Mouse (Mus musculus): ENCODE measurements around the gene Trim45. TPM values are rescaled to one million over a fixed set of nuclear protein-coding genes. Genes with fewer than 3 reads are reported as not detected.
A peak's percentile ranks its signal among the peaks of the same experiment; 100 is the strongest.

Trim45 gene
- polyA plus RNA-seq, 1 experiment from 2014 or later = 5.3 TPM

DNA sequence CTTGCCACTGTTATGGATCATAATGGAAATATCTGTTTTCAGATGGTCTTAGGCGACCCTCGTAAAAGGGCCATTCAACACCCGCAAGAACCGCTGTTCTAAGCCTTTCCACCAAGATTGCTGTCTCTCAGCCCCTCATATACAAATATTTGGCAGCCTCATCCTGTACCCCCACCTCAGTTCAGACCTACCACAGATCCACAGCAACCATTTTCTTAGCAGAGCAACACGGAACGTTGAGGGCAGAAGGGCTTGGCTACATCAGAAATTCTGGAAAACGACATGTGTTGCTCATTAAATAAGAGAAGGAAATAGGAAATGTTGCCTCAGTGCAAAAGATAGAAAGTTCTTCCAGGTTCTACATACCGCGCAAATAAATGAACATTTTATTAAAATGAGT, 11.0 kb upstream of the Trim45 start:
- no peak for DNase-seq (ENCODE audit: extremely low spot score, low spot score)
- Histone ChIP-seq H3K36me3 (replicated peaks) (no peaks in the 10 kb centered on the region), H3K27ac (no peak overlapping the region)

DNA sequence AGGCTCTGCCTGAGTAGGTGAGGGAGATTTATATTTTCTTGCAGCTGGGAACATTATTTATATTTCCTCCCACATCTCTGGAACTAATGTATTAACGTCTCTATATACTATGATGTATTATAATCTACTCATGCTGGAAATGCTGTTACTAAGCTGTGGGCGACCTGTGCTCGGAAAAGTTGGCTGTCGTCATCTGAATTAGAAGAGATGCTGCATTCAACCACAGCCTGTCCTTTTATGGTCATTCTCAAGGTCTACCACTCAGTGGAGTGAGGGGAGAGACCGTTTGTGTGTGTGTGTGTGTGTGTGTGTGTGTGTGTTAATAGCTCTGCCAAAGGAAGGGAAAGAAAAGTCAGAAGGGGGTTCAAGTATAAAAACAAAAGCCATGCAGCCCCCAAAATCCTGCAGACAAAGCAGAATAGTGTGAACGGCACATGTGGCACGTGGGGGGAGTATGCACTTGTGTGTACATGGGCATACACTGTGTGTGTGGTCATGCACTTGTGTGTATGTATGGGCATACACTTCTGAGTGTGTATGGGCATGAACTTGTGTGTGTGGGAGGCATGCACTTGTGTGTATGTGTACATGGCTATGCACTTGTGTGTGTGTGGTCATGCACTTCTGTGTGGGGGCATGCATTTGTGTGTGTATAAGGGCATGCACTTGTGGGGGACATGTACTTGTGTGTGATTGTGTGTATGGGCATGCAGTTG, 10.3 kb upstream of the Trim45 start:
- 87% methylated on average over 7 of the region's 7 CpGs for WGBS

More for the DNA sequence above, 11.0 kb upstream of the Trim45 start:
- 87% methylated on average over 9 of the region's 9 CpGs for WGBS
- Histone ChIP-seq H3K9me3 (no peaks in the 10 kb centered on the region), H3K27me3 (ENCODE audit: poor library complexity, severe bottlenecking) (no peaks in the 10 kb centered on the region), H3K4me1 (no peaks in the 10 kb centered on the region), H3K4me3 (no peak overlapping the region)

GRCm38 (mm10) chr3:100916844-100917243, 5.2 kb upstream of the Trim45 start:
- H3K36me3 ChIP-seq (replicated peaks) = no peaks in the 10 kb centered on the region
- no peaks in the 10 kb centered on the region for H3K27me3 ChIP-seq (ENCODE audit: poor library complexity, severe bottlenecking)
- H3K9me3 ChIP-seq = no peaks in the 10 kb centered on the region
- H3K4me1 ChIP-seq = peaks cover 9% of the 10 kb centered on the region
- no peak for DNase-seq (ENCODE audit: extremely low spot score, low spot score)
- H3K4me3 ChIP-seq = no peak overlapping the region
- 32% methylated on average over 7 of the region's 7 CpGs for WGBS
- no peak overlapping the region for H3K27ac ChIP-seq

More for the DNA sequence above, 10.3 kb upstream of the Trim45 start:
- no peak overlapping the region for H3K4me3 ChIP-seq
- no peaks in the 10 kb centered on the region for H3K27me3 ChIP-seq (ENCODE audit: poor library complexity, severe bottlenecking)
- H3K9me3 ChIP-seq = no peaks in the 10 kb centered on the region
- no peak overlapping the region for H3K27ac ChIP-seq
- H3K4me1 ChIP-seq = no peaks in the 10 kb centered on the region
- H3K36me3 ChIP-seq (replicated peaks) = no peaks in the 10 kb centered on the region
- DNase-seq (ENCODE audit: extremely low spot score, low spot score) = no peak

GRCm38 (mm10) chr3:100920611-100921140, 1.3 kb upstream of the Trim45 start:
- 79% methylated on average over 9 of the region's 9 CpGs for WGBS
- peak overlapping the region; percentile 69 for H3K4me3 ChIP-seq

GRCm38 (mm10) chr3:100922506-100923375, 739 bp downstream of the Trim45 start:
- Histone ChIP-seq H3K9me3 (no peaks in the 10 kb centered on the region), H3K4me1 (peaks cover 50% of the 10 kb centered on the region), H3K36me3 (replicated peaks) (peaks cover 18% of the 10 kb centered on the region), H3K4me3 (peak overlapping the region; percentile 69), H3K27ac (peak overlapping the region; percentile 93), H3K27me3 (ENCODE audit: poor library complexity, severe bottlenecking) (no peaks in the 10 kb centered on the region)
- DNase-seq (ENCODE audit: extremely low spot score, low spot score) = no peak
- 40% methylated on average over 28 of the region's 28 CpGs for WGBS

More at GRCm38 (mm10) chr3:100920611-100921140, 1.3 kb upstream of the Trim45 start:
- Histone ChIP-seq H3K27me3 (ENCODE audit: poor library complexity, severe bottlenecking) (no peaks in the 10 kb centered on the region), H3K9me3 (no peaks in the 10 kb centered on the region), H3K27ac (no peak overlapping the region), H3K36me3 (replicated peaks) (0 out of 2 replicates have a peak, but pooled peaks cover 7% of the 10 kb centered on the region), H3K4me1 (peaks cover 37% of the 10 kb centered on the region)
- DNase-seq (ENCODE audit: extremely low spot score, low spot score) = no peak

GRCm38 (mm10) chr3:100924065-100924732, 2.2 kb downstream of the Trim45 start:
- 89% methylated on average over 6 of the region's 6 CpGs for WGBS
- Histone ChIP-seq H3K9me3 (no peaks in the 10 kb centered on the region), H3K27ac (no peak overlapping the region), H3K4me1 (peaks cover 50% of the 10 kb centered on the region), H3K4me3 (no peak overlapping the region), H3K27me3 (ENCODE audit: poor library complexity, severe bottlenecking) (no peaks in the 10 kb centered on the region), H3K36me3 (replicated peaks) (peaks cover 31% of the 10 kb centered on the region)
- no peak for DNase-seq (ENCODE audit: extremely low spot score, low spot score)

DNA sequence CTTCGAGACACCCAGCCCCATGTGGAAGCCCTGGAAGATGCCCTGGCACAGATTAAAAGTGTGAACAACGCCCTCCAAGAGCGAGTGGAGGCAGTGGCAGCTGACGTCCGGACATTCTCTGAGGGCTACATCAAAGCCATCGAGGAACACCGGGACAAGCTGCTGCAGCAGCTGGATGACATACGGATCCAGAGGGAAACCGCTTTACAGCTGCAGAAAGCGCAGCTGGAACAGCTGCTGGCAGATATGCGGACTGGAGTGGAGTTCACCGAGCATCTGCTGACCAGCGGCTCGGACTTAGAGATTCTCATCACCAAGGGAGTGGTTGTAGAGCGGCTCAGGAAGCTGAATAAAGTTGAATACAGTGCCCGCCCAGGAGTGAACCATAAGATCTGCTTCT, 3.2 kb downstream of the Trim45 start:
- H3K9me3 ChIP-seq = no peaks in the 10 kb centered on the region
- H3K4me1 ChIP-seq = peaks cover 50% of the 10 kb centered on the region
- no peaks in the 10 kb centered on the region for H3K27me3 ChIP-seq (ENCODE audit: poor library complexity, severe bottlenecking)
- 91% methylated on average over 16 of the region's 16 CpGs for WGBS
- H3K36me3 ChIP-seq (replicated peaks) = peaks cover 40% of the 10 kb centered on the region
- H3K27ac ChIP-seq = no peak overlapping the region
- DNase-seq (ENCODE audit: extremely low spot score, low spot score) = no peak
- no peak overlapping the region for H3K4me3 ChIP-seq

DNA sequence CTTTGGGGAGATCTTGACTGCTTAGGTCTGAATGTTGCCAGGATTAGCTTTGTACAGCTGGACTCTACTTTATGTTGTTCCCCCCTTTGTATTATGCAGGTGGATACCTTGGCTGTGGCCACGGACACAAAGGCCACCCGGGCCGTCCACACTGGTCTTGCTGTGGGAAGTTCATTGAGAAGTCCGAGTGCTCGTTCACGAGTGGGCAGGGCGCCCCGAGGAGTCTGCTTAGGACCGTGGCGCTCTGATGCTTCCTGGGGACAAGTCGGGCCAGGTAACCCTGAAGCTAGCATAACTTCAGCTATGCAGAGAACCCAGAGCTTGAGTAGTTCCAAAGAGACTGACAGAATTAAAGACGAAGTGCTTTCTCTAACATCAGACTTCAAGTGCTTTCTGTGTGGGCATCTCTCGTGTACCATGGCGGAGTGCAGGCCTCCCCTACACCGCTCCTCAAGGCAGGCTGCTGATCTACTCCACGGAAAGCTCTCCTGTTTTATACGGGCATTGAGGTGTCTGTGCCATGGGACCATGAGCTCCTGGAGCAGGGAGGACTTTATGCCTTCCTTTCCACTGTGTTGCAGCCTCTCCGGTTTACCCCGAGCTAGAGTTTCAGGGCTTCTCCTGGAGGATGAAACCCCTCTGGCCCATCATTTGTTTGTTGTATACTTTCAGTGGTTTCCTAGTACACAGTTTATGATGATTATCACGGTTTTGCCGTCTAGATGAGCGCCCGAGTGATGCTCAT, 9.5 kb downstream of the Trim45 start:
- Histone ChIP-seq H3K27ac (no peak overlapping the region), H3K4me1 (peaks cover 11% of the 10 kb centered on the region; the same call in 1 of the 2 replicates), H3K36me3 (replicated peaks) (peaks cover 84% of the 10 kb centered on the region), H3K4me3 (no peak overlapping the region), H3K27me3 (ENCODE audit: poor library complexity, severe bottlenecking) (no peaks in the 10 kb centered on the region), H3K9me3 (no peaks in the 10 kb centered on the region)
- no peak for DNase-seq (ENCODE audit: extremely low spot score, low spot score)
- WGBS = 96% methylated on average over 23 of the region's 23 CpGs

DNA sequence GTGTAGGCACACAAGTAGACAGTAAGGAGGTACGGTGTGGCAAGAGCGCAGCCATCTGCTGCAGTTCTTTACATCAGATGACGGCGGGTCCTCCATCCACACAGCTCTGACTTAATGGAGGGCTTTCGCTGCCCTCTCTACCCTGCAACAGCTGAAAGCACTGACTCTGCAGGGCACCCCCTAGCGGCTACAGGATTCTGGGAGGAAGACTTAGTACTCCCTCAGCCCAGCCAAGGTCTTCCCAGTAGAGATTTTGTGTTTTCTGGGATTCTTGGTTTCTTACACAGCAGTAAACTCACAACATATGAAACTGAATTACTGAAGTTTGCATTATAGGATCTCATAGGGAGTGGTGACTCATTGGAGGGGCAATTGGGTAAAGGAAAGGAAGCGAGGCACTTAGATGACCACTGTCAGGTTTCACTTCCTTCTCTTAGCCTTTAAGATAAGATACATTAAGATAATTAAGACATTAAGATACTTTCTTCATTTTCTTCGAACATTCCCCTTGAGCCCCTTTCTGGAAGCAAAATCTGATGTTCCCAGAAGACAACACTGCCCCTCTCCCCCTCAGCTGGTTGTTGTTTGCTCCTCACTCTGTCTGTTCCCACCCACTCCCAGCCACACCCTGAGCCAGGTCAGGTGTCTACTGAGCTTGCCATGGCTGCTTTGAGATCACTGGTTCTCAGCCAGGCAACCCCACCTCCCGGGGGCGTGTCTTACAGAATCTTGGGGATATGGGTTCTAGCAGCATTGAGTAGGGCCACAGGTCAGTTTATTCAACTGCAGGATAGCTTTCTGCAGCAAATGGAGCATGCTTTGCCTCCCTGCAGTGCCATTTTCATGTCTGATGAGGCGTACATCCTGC, 10.3 kb downstream of the Trim45 start:
- Histone ChIP-seq H3K4me3 (no peak overlapping the region), H3K27me3 (ENCODE audit: poor library complexity, severe bottlenecking) (no peaks in the 10 kb centered on the region), H3K27ac (no peak overlapping the region), H3K36me3 (replicated peaks) (peaks cover 87% of the 10 kb centered on the region), H3K9me3 (no peaks in the 10 kb centered on the region), H3K4me1 (peaks cover 4% of the 10 kb centered on the region; the same call in 1 of the 2 replicates)
- WGBS = 79% methylated on average over 11 of the region's 11 CpGs
- DNase-seq (ENCODE audit: extremely low spot score, low spot score) = no peak

DNA sequence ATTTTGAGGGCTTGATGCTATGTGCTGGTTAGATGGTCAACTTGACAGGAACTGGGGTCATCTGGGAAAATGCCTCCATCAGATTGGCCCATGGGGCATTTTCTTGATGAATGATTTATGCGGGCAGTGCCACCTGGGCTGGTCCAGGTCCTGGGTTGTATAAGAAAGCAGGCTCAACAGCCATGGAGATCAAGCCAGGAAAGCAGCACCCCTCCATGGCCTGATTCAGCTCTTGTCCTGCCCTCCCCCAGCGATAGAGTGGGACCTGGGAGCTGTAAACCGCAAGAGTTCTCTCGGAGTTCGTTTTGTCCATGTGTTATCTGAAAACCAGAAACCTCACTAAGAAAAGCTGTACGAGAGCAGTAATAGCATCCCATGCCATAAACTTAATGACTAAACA, 13.5 kb downstream of the Trim45 start:
- peaks cover 94% of the 10 kb centered on the region for H3K36me3 ChIP-seq (replicated peaks)
- 90% methylated on average over 6 of the region's 6 CpGs for WGBS
- no peak for DNase-seq (ENCODE audit: extremely low spot score, low spot score)

DNA sequence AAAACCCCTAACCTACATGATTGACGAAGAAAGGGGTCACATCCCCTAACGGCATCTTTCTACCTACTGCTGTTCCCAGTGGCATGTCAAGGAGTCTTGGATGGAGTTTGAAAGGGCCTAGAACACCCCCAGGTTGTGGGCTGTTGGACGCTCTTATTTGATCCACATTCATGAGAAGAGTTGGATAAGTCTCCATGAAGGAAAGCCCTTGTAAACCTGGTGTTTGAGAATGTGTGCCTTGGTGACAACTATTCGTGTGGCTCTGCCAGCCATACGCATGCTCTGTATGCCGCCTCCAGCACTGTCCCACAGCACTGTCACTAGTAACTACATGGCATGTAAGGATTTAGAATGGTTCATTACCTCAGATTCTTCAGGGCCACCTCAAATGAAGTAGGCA, 14.2 kb downstream of the Trim45 start:
- peaks cover 4% of the 10 kb centered on the region; the same call in 1 of the 2 replicates for H3K4me1 ChIP-seq
- H3K9me3 ChIP-seq = no peaks in the 10 kb centered on the region
- no peak overlapping the region for H3K27ac ChIP-seq
- 95% methylated on average over 6 of the region's 6 CpGs for WGBS
- no peaks in the 10 kb centered on the region for H3K27me3 ChIP-seq (ENCODE audit: poor library complexity, severe bottlenecking)
- no peak for DNase-seq (ENCODE audit: extremely low spot score, low spot score)
- no peak overlapping the region for H3K4me3 ChIP-seq
- H3K36me3 ChIP-seq (replicated peaks) = peaks cover 96% of the 10 kb centered on the region

More for the DNA sequence above, 13.5 kb downstream of the Trim45 start:
- Histone ChIP-seq H3K27me3 (ENCODE audit: poor library complexity, severe bottlenecking) (no peaks in the 10 kb centered on the region), H3K4me1 (peaks cover 4% of the 10 kb centered on the region; the same call in 1 of the 2 replicates), H3K4me3 (no peak overlapping the region), H3K9me3 (no peaks in the 10 kb centered on the region), H3K27ac (no peak overlapping the region)
